Mouse (Mus musculus) ES-E14 (cell line): ENCODE measurements around the gene Camk2n1.
"Not testable (repeated sequence)": the region's sequence is repeated elsewhere in the genome, so short reads cannot be mapped to it uniquely, and the experiment has no call there.

ENCODE experiments used
- CHD2 ChIP-seq: IDR thresholded peaks from 2 replicates; pipeline ENCODE4 v1.6.1; 2014; ENCODE audit warnings: mild to moderate bottlenecking, low read depth, low read length, inconsistent platforms
- HCFC1 ChIP-seq: IDR thresholded peaks from 2 replicates; pipeline ENCODE4 v1.6.1; 2012; ENCODE audit warnings: low read length, inconsistent platforms, borderline replicate concordance; ENCODE audit not compliant: insufficient read depth
- MAFK ChIP-seq: IDR thresholded peaks from 2 replicates; pipeline ENCODE4 v1.6.1; 2014; ENCODE audit warnings: mild to moderate bottlenecking, low read depth, low read length, inconsistent platforms; ENCODE audit not compliant: insufficient read depth
- ZC3H11A ChIP-seq: IDR thresholded peaks from 2 replicates; pipeline ENCODE4 v1.6.1; 2012; ENCODE audit warnings: low read depth, mild to moderate bottlenecking, inconsistent platforms, low read length, borderline replicate concordance
- ZNF384 ChIP-seq: IDR thresholded peaks from 2 replicates; pipeline ENCODE4 v1.6.1; 2012; ENCODE audit warnings: low read depth, low read length, inconsistent platforms

DNA sequence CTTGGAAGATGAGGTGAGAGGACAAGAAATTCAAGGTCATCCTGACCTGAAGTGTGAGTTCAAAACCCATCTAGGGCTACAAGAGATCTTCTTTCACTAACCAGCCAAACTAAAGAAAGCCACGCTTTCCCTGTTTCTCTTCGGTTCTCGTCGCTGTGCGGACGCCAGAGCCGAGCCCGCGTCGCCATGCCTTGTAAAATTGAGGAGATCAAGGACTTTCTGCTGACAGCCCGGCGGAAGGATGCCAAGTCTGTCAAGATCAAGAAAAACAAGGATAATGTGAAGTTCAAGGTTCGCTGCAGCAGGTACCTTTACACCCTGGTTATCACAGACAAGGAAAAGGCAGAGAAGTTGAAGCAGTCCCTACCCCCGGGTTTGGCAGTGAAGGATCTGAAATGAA is 28.5 kb upstream of the Camk2n1 start:
- TF ChIP-seq MAFK, ZNF384, HCFC1, CHD2, ZC3H11A: not testable (repeated sequence)
